Mouse (Mus musculus): ENCODE data around the gene Gm13090.

DNA sequence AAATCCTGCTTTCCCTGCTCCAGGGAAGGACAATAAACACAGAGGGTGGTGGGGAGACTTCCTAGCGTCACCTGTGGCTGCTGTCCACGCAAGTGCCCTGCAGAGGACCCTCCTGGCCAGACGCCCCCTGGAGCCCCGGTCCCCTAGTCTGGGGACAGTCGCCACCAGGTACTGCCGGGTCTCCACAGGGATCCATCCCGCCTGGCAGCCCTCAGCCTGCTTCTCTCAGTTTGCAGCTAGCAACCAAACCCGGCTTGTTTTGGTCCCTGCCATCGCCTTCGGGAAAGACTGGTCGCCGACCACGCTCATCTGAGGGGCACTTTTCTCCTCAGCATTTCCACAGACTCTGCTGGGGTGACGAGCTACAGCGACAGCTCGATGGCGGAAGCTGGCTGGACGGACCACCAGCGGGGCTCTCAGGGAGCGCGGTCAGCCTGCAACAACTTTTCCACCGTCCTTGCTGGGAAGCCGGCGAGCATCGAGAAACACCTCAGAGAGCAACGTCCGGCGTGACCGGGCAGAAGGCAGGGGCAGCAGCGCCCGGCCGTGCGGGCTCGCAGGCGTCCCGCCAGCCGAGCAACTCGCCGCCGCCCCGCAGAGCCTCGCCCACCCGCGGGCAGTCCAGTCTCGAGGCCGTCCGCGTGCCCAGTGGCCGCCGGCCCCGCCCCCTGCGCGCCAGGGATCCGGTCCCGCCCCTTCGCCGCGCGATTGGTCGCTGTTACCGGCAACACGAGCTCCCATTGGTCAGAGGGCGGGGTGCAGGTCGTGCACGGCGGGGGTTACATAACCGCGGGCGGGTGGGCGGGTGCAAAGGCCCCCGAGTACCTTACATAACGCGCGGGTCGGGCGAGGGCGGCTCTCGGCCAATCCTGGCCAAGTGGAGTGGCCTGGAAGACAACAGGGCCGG, 45.1 kb upstream of the Gm13090 start, which contains the start of gene Per3:
- TF ChIP-seq GATA1 (IDR thresholded peaks at IDR 0.05; ENCODE audit: low read length) (no peak), TAL1 (IDR thresholded peaks at IDR 0.05; ENCODE audit: low read length) (no peak)

All from erythroblast, embryonic 14.5 days (primary cell).